Mouse (Mus musculus): ENCODE measurements around the gene Clcn2. TPM values are rescaled to one million over a fixed set of nuclear protein-coding genes. Genes with fewer than 3 reads are reported as not detected.

Gene Clcn2
- 142 and 219 TPM in 2 replicates for polyA plus RNA-seq (2012; rRNA removed; ENCODE audit: low replicate concordance)

DNA sequence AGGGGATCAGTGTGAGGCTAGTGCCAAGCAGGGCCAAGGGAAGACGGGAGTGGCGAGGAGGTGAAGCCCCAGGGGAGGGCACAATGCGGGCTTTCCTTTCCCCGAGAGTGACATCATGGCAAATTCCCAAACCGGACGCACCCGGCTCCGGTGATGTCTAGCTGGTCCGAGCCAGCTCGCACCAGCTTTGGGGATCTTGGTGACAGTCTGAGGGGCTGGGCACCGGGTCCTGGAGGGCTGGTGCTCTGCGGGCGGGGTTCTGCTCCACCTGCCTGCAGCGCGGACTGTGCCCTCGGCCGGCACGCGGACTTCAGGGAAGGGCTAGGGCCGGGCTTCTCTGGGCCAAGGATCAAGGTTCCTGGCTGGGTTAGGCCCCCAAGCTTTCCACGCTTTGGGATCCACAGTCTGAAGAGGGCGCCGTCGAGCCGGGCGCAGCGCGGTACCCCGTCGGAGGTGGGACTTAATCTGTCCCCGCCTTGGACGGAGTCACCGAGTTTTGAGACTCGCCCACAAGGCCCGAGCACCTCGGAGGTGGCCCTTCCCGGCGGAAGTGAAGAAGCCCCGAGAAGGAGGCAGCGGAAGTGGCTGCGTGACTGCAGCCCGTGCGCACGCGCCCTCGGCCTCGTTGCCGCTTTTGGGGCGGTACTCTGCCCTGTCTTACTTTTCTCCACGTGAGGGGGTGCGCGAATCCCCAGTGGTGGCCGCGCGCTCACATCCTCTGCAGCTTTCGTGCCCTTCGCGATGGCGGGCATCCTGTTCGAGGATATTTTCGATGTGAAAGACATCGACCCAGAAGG is at the start of gene Clcn2, which contains the start of gene Polr2h:
Gene Clcn2, minus strand, starts transcription at position 566 of the 797 bp plus-strand sequence.
Gene Polr2h, plus strand, starts transcription at position 485 of the 797 bp plus-strand sequence.

GRCm38 (mm10) chr16:20733731-20734730 is 16.5 kb upstream of the Clcn2 start, which contains the start of gene Thpo:
Gene Thpo (minus strand): TSS chr16:20734511.

DNA sequence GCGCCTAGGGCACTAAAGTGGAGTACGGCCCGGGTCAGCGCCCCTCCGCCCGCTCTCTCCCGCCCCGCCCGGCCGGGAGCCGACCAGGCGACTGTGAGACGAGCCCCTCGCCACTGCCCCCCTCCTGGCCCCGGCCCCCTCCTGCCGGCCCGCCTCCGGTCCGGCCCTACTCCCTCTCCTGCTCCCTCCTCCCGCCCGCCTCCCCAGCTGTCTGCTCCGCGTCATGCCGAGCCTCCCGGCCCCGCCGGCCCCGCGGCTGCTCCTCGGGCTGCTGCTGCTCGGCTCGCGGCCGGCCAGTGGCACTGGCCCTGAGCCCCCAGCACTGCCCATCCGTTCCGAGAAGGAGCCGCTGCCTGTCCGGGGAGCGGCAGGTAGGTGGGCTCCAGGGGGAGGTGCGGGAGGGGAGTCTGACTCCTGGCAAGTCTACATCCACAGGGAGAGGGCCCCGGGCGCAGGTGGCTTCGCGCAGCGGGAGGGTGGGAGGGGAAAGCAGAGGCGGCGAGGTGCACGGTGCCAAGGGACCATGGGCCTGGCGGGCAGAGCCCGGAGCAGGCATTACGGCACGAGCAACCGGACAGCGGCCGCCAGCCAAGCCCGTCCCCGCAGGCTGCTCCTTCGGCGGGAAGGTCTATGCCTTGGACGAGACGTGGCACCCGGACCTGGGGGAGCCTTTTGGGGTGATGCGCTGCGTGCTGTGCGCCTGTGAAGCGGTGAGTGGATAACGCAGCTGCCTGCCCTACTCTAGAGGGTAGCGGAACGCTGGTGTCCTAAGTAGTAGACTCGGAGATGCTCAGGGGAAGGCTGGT is 15.6 kb upstream of the Clcn2 start, which contains the start of gene Chrd:
Gene Chrd, plus strand, starts transcription at position 203 of the 806 bp plus-strand sequence.

DNA sequence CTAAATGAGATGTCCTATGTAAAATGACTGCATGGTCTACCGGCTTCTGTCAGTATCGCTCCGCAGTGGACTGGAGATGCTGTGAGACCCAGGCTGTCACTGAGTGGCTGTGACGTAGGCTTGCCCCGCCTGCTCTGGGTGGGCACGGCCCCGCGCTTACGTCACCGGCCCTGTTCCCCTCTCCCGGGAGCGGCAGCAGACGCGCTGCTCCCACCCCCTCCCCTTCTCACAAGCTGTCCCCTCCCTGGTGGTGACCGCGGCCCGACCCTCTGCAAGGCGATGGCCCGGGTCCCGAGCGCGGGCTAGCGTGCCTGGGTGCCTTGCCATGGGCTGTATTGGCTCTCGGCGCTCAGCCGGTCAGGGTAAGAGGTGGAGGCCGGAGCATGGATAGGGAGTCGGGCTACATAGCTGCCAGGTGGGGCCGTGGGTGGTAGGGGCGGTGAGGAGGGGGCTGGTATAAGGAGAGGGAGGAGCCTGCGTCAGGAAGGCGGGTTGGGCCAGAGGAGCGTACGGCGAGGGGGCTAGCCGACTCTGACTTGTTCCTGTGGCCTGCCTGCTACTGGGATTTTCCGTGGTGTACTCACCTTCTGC is 24.3 kb downstream of the Clcn2 start, which contains the start of gene Fam131a:
Gene Fam131a, plus strand, starts transcription at position 131 of the 591 bp plus-strand sequence.

DNA sequence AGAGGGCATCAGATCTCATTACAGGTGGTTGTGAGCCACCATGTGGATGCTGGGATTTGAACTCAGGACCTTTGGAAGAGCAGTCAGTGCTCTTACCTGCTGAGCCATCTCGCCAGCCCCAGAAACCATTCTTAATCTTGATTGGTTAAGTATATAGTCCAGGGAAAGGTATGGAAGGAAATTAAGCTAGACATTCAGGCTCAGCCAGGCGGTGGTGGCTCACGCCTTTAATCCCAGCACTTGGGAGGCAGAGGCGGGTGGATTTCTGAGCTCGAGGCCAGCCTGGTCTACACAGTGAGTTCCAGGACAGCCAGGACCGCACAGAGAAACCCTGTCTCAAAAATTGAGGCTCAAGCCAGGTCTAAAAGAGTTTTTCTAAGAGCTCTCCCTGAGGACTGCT is 49.5 kb downstream of the Clcn2 start, which contains the start of gene Eif4g1:
Gene Eif4g1, plus strand, starts transcription at position 301 of the 400 bp plus-strand sequence.

Other genes starting within 250 kb of the Clcn2 start
- gene Eif2b5, start 218.9 kb downstream of the Clcn2 start, polyA plus RNA-seq (2012; rRNA removed; ENCODE audit: low replicate concordance): 11.1 and 14.5 TPM in 2 replicates
- gene Dvl3, start 200.8 kb downstream of the Clcn2 start, polyA plus RNA-seq (2012; rRNA removed; ENCODE audit: low replicate concordance): 32.7 and 44.7 TPM in 2 replicates
- 358 and 481 TPM in 2 replicates for gene Ap2m1, start 182.3 kb downstream of the Clcn2 start, polyA plus RNA-seq (2012; rRNA removed; ENCODE audit: low replicate concordance)
- 16.3 and 29.3 TPM in 2 replicates for gene Abcf3, start 169.2 kb downstream of the Clcn2 start, polyA plus RNA-seq (2012; rRNA removed; ENCODE audit: low replicate concordance)
- gene Vwa5b2, start 128.3 kb downstream of the Clcn2 start, polyA plus RNA-seq (2012; rRNA removed; ENCODE audit: low replicate concordance): 5.8 and 15.6 TPM in 2 replicates
- gene Eef1akmt4, start 106.2 kb downstream of the Clcn2 start, polyA plus RNA-seq (2012; rRNA removed; ENCODE audit: low replicate concordance): 6.3 and 11.3 TPM in 2 replicates
- 0.15 and 0.30 TPM in 2 replicates for gene Gm49333, start 106.1 kb downstream of the Clcn2 start, polyA plus RNA-seq (2012; rRNA removed; ENCODE audit: low replicate concordance)
- 21.4 and 23.3 TPM in 2 replicates for gene Alg3, start 106.0 kb downstream of the Clcn2 start, polyA plus RNA-seq (2012; rRNA removed; ENCODE audit: low replicate concordance)
- 5.2 and 5.7 TPM in 2 replicates for gene Camk2n2, start 96.5 kb downstream of the Clcn2 start, polyA plus RNA-seq (2012; rRNA removed; ENCODE audit: low replicate concordance)
- 0.19 TPM in 1 of 2 replicates, not detected in the other for gene Ece2, start 87.9 kb downstream of the Clcn2 start, polyA plus RNA-seq (2012; rRNA removed; ENCODE audit: low replicate concordance)
- 22.5 and 32.8 TPM in 2 replicates for gene Psmd2, start 66.1 kb downstream of the Clcn2 start, polyA plus RNA-seq (2012; rRNA removed; ENCODE audit: low replicate concordance)
- 261 and 397 TPM in 2 replicates for gene Eif4g1, start 49.4 kb downstream of the Clcn2 start, polyA plus RNA-seq (2012; rRNA removed; ENCODE audit: low replicate concordance)
- 3.0 and 6.5 TPM in 2 replicates for gene Fam131a, start 24.5 kb downstream of the Clcn2 start, polyA plus RNA-seq (2012; rRNA removed; ENCODE audit: low replicate concordance)
- gene Polr2h, start 81 bp downstream of the Clcn2 start, polyA plus RNA-seq (2012; rRNA removed; ENCODE audit: low replicate concordance): 6.8 and 8.2 TPM in 2 replicates
- gene Chrd, start 15.4 kb upstream of the Clcn2 start, polyA plus RNA-seq (2012; rRNA removed; ENCODE audit: low replicate concordance): 2.1 and 4.5 TPM in 2 replicates
- gene Thpo, start 16.8 kb upstream of the Clcn2 start, polyA plus RNA-seq (2012; rRNA removed; ENCODE audit: low replicate concordance): 4.2 and 6.7 TPM in 2 replicates

Data from duodenum, adult 2 months (tissue).